Mouse (Mus musculus) kidney, embryonic 16.5 days (tissue): ENCODE measurements around the gene Ptprn2. TPM values are rescaled to one million over a fixed set of nuclear protein-coding genes. Genes with fewer than 3 reads are reported as not detected.

Experiments
- ATAC-seq: fragments of 200-750 bp; cut with Nextera tagmentation; 2 replicates; pipeline ENCODE4 v1.8.0; 2017; ENCODE audit warnings: moderate TSS enrichment; ENCODE audit not compliant: low FRiP score, low TSS enrichment
- H3K27ac ChIP-seq: fragments of 300-500 bp; sonication (generic); 2 replicates; pipeline ENCODE4 v1.5.1; 2014; ENCODE audit warnings: low read length
- H3K27me3 ChIP-seq: fragments of 300-500 bp; sonication (generic); 2 replicates; pipeline ENCODE4 v1.6.1; 2014; ENCODE audit warnings: low read length, control low read depth, mixed read lengths; ENCODE audit not compliant: insufficient read depth
- H3K36me3 ChIP-seq: fragments of 300-500 bp; sonication (generic); 2 replicates; pipeline ENCODE4 v1.6.1; 2014; ENCODE audit warnings: low read length, control low read depth, mixed read lengths; ENCODE audit not compliant: insufficient read depth
- H3K4me1 ChIP-seq: fragments of 300-500 bp; sonication (generic); 2 replicates; pipeline ENCODE4 v1.6.1; 2014; ENCODE audit warnings: low read length, control low read depth, mixed read lengths; ENCODE audit not compliant: insufficient read depth
- H3K4me2 ChIP-seq: fragments of 300-500 bp; sonication (generic); replicated peaks from 2 replicates; pipeline ENCODE4 v1.6.1; 2014; ENCODE audit warnings: low read depth, low read length
- H3K4me3 ChIP-seq: fragments of 300-500 bp; sonication (generic); 2 replicates; pipeline ENCODE4 v1.5.1; 2014; ENCODE audit warnings: mild to moderate bottlenecking, low read length
- H3K9ac ChIP-seq: fragments of 300-500 bp; sonication (generic); replicated peaks from 2 replicates; pipeline ENCODE4 v1.6.1; 2014; ENCODE audit warnings: low read length
- H3K9me3 ChIP-seq: fragments of 300-500 bp; sonication (generic); 2 replicates; pipeline ENCODE4 v1.6.1; 2016; ENCODE audit warnings: low read length, control low read depth
- WGBS: fragments of 180-500 bp; shearing (Covaris S2); extraction: QIAGEN DNeasy Blood & Tissue Kit; methylation state at CpG from one replicate; pipeline ENCODE4 v1.1.7; 2014; 5-methylcytosine and 5-hydroxymethylcytosine counted together
- polyA plus RNA-seq: library from polyadenylated mRNA; unstranded; fragments of >200 nt; fragmentation: Nextera tagmentation; extraction: Ambion mirVana; gene quantifications from 2 replicates; pipeline ENCODE4 v1.2.1, GENCODE M21; 2015

Ptprn2 gene
- polyA plus RNA-seq, 1 experiment from 2014 or later = not detected

DNA sequence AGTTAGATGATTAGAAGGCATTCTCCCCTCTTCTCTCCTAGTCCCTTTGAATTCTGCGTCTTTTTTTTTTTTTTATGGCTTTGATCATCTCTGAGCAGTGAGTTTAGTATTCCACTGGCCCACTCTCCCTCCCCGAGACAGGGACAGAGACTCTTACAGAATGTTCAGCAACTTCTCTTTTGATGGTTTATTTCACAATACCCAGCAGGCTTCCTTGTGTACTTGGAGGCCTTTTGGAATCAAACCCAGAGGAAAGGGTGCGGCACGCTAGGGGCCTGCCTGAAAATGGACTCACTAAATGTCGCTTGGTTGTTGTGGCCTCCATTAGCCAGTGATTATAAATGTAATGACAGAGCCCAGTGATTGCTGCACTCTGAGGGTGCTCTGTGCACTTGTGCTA is 680.7 kb downstream of the Ptprn2 start:
- Histone ChIP-seq H3K9ac (no peak overlapping the region), H3K27ac (no peak overlapping the region), H3K4me3 (no peak overlapping the region), H3K4me1 (no peaks in the 10 kb centered on the region), H3K27me3 (peaks cover 37% of the 10 kb centered on the region), H3K9me3 (no peaks in the 10 kb centered on the region), H3K36me3 (no peaks in the 10 kb centered on the region), H3K4me2 (no peak overlapping the region)
- ATAC-seq = no peak
- 84% methylated on average over 5 of the region's 5 CpGs for WGBS

DNA sequence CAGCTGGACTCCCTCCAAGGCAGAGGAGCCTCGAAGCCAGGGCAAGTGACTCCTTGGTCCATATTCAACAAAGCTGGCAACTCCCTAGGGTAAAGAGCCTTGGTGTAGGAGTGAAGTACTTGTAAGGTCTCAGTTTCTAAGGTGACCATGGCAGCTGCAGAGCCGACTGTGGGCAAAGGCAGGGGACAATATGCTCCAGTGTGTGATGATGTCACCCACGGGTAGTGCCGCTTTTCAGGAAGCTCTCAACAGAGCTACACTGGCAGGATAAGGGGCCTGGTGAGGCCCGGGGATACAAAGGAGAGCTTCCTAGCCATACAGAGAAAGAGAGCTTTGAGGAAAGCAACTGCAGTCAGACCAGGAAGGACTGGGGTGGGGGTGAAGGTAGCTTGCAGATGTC is 684.1 kb downstream of the Ptprn2 start:
- Histone ChIP-seq H3K4me3 (no peak overlapping the region), H3K27me3 (peaks cover 25% of the 10 kb centered on the region), H3K9ac (no peak overlapping the region), H3K4me2 (no peak overlapping the region), H3K36me3 (no peaks in the 10 kb centered on the region), H3K27ac (no peak overlapping the region), H3K4me1 (no peaks in the 10 kb centered on the region), H3K9me3 (no peaks in the 10 kb centered on the region)
- 61% methylated on average over 5 of the region's 5 CpGs for WGBS
- ATAC-seq = no peak

DNA sequence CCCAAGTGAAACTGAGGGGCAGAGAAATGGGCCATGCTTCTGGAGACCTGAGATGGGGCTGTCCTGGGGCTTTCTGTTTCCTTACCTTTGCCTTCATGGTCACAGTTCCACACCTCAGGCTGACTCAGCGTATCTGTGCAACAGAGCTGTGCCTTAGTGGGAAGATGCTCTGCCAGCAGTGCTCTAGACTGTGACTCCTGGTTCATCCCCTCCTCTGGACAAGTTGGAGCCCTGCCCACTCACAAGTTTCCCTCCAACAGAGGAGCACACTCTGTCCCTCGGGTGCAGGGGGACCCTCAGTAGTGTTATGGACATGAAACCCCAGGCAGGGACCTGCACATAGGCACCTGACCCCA is 687.0 kb downstream of the Ptprn2 start:
- H3K4me3 ChIP-seq = no peak overlapping the region
- no peak; the same call in 1 of the 2 replicates for ATAC-seq
- 46% methylated on average over 2 of the region's 2 CpGs for WGBS
- no peak overlapping the region for H3K4me2 ChIP-seq
- H3K36me3 ChIP-seq = no peaks in the 10 kb centered on the region
- H3K9ac ChIP-seq = no peak overlapping the region
- no peaks in the 10 kb centered on the region for H3K9me3 ChIP-seq
- no peaks in the 10 kb centered on the region for H3K4me1 ChIP-seq
- no peak overlapping the region for H3K27ac ChIP-seq
- H3K27me3 ChIP-seq = peaks cover 22% of the 10 kb centered on the region

DNA sequence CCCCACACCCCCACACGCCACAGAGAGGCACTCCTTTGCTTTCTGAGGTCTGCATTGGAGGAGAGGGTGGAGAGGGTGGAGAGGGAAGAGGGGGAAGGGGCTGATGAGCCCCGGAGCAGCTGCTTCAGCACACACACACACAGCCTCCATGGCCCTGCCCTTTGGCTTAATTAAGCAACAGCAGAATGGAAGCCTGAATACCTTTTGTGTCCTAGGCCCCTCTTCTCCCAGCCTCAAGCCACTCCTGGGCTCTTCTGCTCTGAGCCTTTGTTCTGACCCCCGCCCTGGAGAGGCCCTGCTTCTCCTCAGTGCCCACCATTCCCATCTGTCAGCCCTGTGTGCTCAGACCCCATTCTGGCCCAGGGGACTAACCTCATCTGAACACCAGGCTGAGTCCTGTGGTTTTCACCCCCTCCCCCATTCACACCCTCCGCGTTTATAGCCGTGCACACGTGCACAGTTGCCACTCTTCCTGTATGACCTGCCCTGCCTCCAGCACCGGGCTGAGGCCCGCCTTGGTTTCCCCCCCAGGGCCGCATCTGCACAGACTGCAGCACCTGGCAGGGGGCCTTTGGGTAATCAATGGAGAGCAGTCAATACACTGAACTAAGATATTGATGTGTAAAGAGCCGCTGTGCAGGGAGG is 687.5 kb downstream of the Ptprn2 start:
- no peak overlapping the region for H3K4me2 ChIP-seq
- ATAC-seq = peak; percentile 26; the same call in 1 of the 2 replicates
- no peaks in the 10 kb centered on the region for H3K4me1 ChIP-seq
- no peaks in the 10 kb centered on the region for H3K36me3 ChIP-seq
- H3K9me3 ChIP-seq = no peaks in the 10 kb centered on the region
- H3K4me3 ChIP-seq = no peak overlapping the region
- no peak overlapping the region for H3K9ac ChIP-seq
- no peak overlapping the region for H3K27ac ChIP-seq
- peaks cover 22% of the 10 kb centered on the region for H3K27me3 ChIP-seq
- 19% methylated on average over 11 of the region's 11 CpGs for WGBS

DNA sequence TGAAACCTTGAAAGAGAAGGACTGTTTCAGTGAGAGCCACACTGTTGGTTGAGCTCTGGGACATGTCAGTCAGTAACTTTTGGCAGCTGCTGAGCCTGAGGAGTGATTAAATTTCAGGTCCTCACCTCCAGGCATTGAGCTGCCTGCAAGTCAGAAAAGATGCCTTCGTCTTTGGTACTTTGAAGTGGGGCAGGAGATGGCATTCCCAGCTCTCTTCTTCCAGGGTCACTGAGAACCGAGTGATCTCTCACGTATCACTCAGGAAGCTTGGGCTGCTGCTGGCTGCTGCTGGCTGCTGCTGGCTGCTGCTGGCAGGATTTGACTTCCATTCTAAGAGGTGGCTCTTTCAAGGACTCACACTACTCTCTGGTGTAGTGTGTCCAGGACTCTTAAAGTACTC is 688.7 kb downstream of the Ptprn2 start:
- Histone ChIP-seq H3K27ac (no peak overlapping the region), H3K4me2 (no peak overlapping the region), H3K36me3 (no peaks in the 10 kb centered on the region), H3K4me3 (no peak overlapping the region), H3K4me1 (no peaks in the 10 kb centered on the region), H3K9ac (no peak overlapping the region), H3K27me3 (peaks cover 18% of the 10 kb centered on the region), H3K9me3 (no peaks in the 10 kb centered on the region)
- 19% methylated on average over 3 of the region's 3 CpGs for WGBS
- no peak for ATAC-seq

DNA sequence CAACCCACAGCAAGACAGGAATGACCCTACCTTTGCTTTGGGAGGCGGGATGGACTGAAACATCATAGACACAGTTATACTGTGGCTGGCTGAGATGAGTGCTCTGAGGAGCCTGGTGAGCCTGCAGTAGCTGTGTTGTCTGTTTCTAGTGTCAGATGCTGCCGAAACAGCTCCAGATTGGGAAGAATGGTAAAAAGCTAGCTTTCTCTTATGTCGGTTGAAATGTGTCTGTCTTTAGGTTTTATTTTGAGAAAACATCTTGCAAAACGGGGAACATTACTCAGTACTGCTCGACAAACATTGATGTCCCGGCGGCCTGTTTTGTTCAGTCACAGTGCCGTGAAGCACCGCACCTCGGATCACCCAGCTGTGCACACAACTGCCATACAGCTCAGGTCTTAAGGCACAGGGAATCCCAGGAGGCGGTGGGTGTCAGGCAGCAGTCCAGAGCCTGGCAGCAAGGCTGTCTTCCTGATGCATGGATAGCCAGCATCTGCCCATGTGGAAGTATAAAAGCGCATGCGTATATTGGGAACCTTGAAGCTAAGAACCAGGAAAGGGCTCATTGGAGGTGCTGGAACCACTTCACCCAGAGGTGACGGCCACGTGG is 689.7 kb downstream of the Ptprn2 start:
- H3K9ac ChIP-seq = no peak overlapping the region
- no peaks in the 10 kb centered on the region for H3K4me1 ChIP-seq
- WGBS = 88% methylated on average over 15 of the region's 15 CpGs
- ATAC-seq = no peak
- no peak overlapping the region for H3K4me2 ChIP-seq
- H3K9me3 ChIP-seq = no peaks in the 10 kb centered on the region
- H3K36me3 ChIP-seq = no peaks in the 10 kb centered on the region
- no peak overlapping the region for H3K27ac ChIP-seq
- H3K4me3 ChIP-seq = no peak overlapping the region
- peaks cover 13% of the 10 kb centered on the region for H3K27me3 ChIP-seq

DNA sequence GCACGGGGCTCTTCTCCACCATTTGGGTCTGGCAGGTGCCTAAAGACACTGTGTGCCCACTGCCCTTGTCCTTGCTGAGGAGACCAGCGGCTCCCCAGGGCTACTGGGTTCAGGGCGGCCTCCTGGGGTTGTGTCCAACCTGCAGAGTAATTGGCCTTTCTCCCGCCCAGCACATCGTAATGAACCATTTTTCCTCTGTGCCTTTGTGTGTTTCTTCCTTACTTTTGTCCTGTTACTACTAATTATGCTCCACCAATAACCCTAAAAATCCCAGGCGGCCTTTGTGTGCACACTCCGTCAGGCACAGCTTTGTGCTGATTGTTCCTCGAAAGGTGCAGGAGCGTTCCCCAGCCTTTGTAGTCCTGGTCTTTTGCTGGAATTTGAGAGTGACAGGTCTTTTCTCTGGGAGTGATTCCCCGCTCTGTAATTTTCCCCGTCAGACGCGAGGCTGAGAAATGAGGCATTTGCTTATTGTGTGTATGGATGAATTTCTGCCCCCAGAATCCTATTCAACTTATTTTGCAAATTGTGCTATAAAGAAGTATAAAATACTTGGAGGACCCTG is 690.8 kb downstream of the Ptprn2 start:
- Histone ChIP-seq H3K9me3 (no peaks in the 10 kb centered on the region), H3K4me1 (no peaks in the 10 kb centered on the region), H3K27me3 (peaks cover 13% of the 10 kb centered on the region), H3K27ac (no peak overlapping the region), H3K9ac (no peak overlapping the region), H3K4me3 (no peak overlapping the region), H3K4me2 (no peak overlapping the region), H3K36me3 (no peaks in the 10 kb centered on the region)
- 63% methylated on average over 13 of the region's 13 CpGs for WGBS
- ATAC-seq = no peak

DNA sequence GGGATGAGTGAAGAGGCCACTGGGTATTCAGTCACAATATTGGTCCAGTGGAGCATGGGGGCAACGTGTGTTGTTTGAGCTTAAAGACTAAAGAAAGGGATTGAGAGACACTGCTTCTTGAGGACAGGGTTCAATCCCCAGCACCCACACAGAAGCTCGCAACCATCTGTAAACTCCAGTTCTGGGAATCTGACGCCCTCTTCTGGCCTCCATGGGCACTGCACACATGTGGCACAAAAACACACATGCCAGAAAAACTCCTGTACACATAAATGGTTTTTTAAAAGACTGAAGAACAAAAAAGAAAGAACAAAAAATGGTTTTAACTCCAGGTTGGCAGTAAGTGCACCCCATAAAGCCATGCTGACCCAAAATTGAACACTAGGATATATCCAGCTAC is 701.6 kb downstream of the Ptprn2 start:
- Histone ChIP-seq H3K9me3 (no peaks in the 10 kb centered on the region), H3K36me3 (no peaks in the 10 kb centered on the region), H3K4me1 (no peaks in the 10 kb centered on the region), H3K9ac (no peak overlapping the region), H3K27ac (no peak overlapping the region), H3K4me2 (no peak overlapping the region), H3K27me3 (no peaks in the 10 kb centered on the region), H3K4me3 (no peak overlapping the region)
- no peak for ATAC-seq
- 82% methylated on average over 3 of the region's 3 CpGs for WGBS

DNA sequence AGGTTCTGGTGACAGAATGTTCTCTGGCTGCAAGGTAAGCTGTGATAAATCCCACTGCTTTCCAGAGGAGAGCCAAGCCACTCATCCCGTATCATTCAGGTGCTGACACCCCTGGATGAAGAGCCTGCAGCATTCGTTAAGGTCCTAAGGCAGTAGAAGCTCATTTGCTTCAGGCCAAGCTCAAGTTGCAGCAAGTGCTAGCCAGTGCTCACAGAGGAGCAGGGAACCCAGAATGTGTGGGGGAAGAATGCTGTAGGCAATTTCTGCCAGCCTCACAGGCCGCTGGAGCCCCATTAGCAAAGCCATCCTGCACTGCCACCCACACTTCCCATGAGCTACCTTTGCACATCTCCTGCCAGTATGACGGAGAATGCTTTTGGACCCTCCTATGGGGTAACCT is 706.5 kb downstream of the Ptprn2 start:
- Histone ChIP-seq H3K4me2 (no peak overlapping the region), H3K36me3 (no peaks in the 10 kb centered on the region), H3K27me3 (0 out of 2 replicates have a peak, but pooled peaks cover 6% of the 10 kb centered on the region), H3K4me3 (no peak overlapping the region), H3K9ac (no peak overlapping the region), H3K9me3 (no peaks in the 10 kb centered on the region), H3K27ac (no peak overlapping the region), H3K4me1 (no peaks in the 10 kb centered on the region)
- WGBS = 74% methylated on average over 4 of the region's 4 CpGs
- no peak for ATAC-seq

DNA sequence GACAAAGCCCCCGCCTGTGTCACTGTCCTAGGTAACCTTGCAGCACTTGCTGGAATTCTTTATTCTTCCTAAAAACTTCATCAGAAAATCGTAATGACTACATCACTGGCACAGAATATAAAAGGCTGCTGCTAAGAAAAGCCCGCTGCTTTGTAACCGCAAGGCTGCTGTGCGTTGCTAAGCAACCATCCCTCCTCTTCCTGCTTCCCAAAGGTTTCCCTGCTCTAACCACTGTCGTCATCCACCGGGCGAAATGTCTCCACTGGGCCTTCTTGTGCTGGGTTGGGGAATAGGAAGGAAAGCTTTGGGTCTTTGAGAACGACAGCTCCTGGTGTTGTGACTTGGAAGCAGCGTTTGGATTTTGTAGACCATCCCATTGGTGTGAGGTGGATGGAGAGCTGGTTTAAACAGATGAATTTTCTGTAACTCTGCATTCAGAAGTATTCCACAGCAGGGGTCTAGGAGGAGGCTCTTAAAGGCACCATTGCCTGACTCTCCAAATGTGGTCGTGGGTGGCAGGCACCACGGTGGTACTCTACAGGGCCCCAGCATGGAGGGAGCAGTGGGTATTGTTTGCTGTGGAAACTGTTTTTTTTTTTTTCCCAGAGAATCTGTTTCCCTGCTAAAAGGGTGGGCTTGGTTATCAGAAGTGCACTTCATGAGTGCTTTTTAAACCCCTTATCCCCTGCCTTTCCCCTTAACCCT is 711.4 kb downstream of the Ptprn2 start:
- no peaks in the 10 kb centered on the region for H3K36me3 ChIP-seq
- H3K9ac ChIP-seq = no peak overlapping the region
- H3K27ac ChIP-seq = no peak overlapping the region
- WGBS = 15% methylated on average over 12 of the region's 12 CpGs
- H3K4me2 ChIP-seq = no peak overlapping the region
- 0 out of 2 replicates have a peak, but pooled peaks cover 8% of the 10 kb centered on the region for H3K4me1 ChIP-seq
- ATAC-seq = no peak
- H3K27me3 ChIP-seq = 0 out of 2 replicates have a peak, but pooled peaks cover 6% of the 10 kb centered on the region
- H3K9me3 ChIP-seq = no peaks in the 10 kb centered on the region
- H3K4me3 ChIP-seq = no peak overlapping the region
